Mouse (Mus musculus) Patski (cell line): ENCODE measurements around the gene 4932438H23Rik. TPM values are rescaled to one million over a fixed set of nuclear protein-coding genes. Genes with fewer than 3 reads are reported as not detected.
A peak's percentile ranks its signal among the peaks of the same experiment; 100 is the strongest.

ENCODE experiments used
- ATAC-seq: fragments of 100-300 bp; one replicate; pipeline ENCODE4 v1.8.0; 2021
- CTCF ChIA-PET: fragments of 350-600 bp; sonication (Branson Sonifier 250); formaldehyde crosslinking; loops from one replicate; lab custom pipeline; 2022; ENCODE audit warnings: inconsistent platforms; lab: Charles Lee
- POLR2A ChIA-PET: fragments of 350-600 bp; sonication (Branson Sonifier 250); formaldehyde crosslinking; loops from one replicate; lab custom pipeline; 2022; ENCODE audit warnings: antibody characterized with exemption, inconsistent platforms; lab: Charles Lee
- DNase-seq: peaks from one replicate; pipeline ENCODE4 v3.0.0-alpha.2; 2011; ENCODE audit warnings: low read depth, low spot score
- H3K27me3 ChIP-seq: fragments of 371-371 bp; one replicate; pipeline ENCODE4 v1.5.1; 2021
- CTCF ChIP-seq: fragments of 100-300 bp; IDR thresholded peaks from one replicate; pipeline ENCODE4 v1.5.1; 2021
- in situ Hi-C: fragments of 300-500 bp; cut with MboI; formaldehyde crosslinking; loops from 3 replicates; pipeline ENCODE4 v1.11.1; 2018; ENCODE audit warnings: low pct_unique_long_range_greater_than_20kb, mixed read lengths
- polyA plus RNA-seq: library from polyadenylated mRNA; unstranded; gene quantifications from one replicate; pipeline ENCODE4 v1.2.3, GENCODE M21; 2021

4932438H23Rik gene
- polyA plus RNA-seq, 1 experiment from 2014 or later = not detected

GRCm38 (mm10) chr16:91029901-91030300 lies 65.0 kb downstream of the 4932438H23Rik start:
- no peak for DNase-seq
- no peaks in the 10 kb centered on the region for H3K27me3 ChIP-seq
- in situ Hi-C loops = no loop called here
- ChIA-PET POLR2A (no interaction called here), CTCF (no interaction called here)
- ATAC-seq = no peak
- no peak for TF ChIP-seq CTCF

- ATAC-seq (no peak), DNase-seq (no peak)
- CTCF ChIA-PET = no interaction called here
- POLR2A ChIA-PET = interaction anchor here (0.9 kb wide), 1 partner anchor 18 kb away, joined by 4 read pairs; the partner anchor contains the start of gene Synj1
- TF ChIP-seq CTCF = no peak
- in situ Hi-C loops = no loop called here
- no peaks in the 10 kb centered on the region for H3K27me3 ChIP-seq
These were observed 65.7 kb downstream of the 4932438H23Rik start for GRCm38 (mm10) chr16:91029161-91029743.

- no peaks in the 10 kb centered on the region for H3K27me3 ChIP-seq
- no peak for TF ChIP-seq CTCF
- in situ Hi-C loops = no loop called here
- no peak for ATAC-seq
- CTCF ChIA-PET = interaction anchor here (0.6 to 1.0 kb wide), 2 partner anchors 10 to 120 kb away, joined by 3 read pairs; no protein-coding TSS in a partner anchor
- POLR2A ChIA-PET = interaction anchor here (0.7 kb wide), 1 partner anchor 14 kb away, joined by 3 read pairs; no protein-coding TSS in a partner anchor
- DNase-seq = no peak
These were observed 68.6 kb downstream of the 4932438H23Rik start for GRCm38 (mm10) chr16:91026290-91026689.

- ChIA-PET CTCF (interaction anchor here (0.9 to 2.1 kb wide), 4 partner anchors 11 to 157 kb away, joined by 3 to 19 read pairs (median 4); no protein-coding TSS in a partner anchor), POLR2A (no interaction called here)
- H3K27me3 ChIP-seq = no peaks in the 10 kb centered on the region
- ATAC-seq = no peak
- TF ChIP-seq CTCF = peak; percentile 68
- in situ Hi-C loops = no loop called here
- no peak for DNase-seq
These were observed 71.5 kb downstream of the 4932438H23Rik start for GRCm38 (mm10) chr16:91023384-91023783.

GRCm38 (mm10) chr16:91020842-91021483 lies 74.0 kb downstream of the 4932438H23Rik start:
- no peak for ATAC-seq
- ChIA-PET CTCF (interaction anchor here (0.8 to 0.9 kb wide), 2 partner anchors 8 to 17 kb away, joined by 3 read pairs; no protein-coding TSS in a partner anchor), POLR2A (no interaction called here)
- no peak for TF ChIP-seq CTCF
- in situ Hi-C loops = no loop called here
- DNase-seq = no peak
- no peaks in the 10 kb centered on the region for H3K27me3 ChIP-seq

GRCm38 (mm10) chr16:91019476-91019875 lies 75.4 kb downstream of the 4932438H23Rik start:
- ChIA-PET POLR2A (interaction anchor here (1.2 kb wide), 1 partner anchor 23 kb away, joined by 3 read pairs; no protein-coding TSS in a partner anchor), CTCF (no interaction called here)
- no peaks in the 10 kb centered on the region for H3K27me3 ChIP-seq
- TF ChIP-seq CTCF = no peak
- in situ Hi-C loops = no loop called here
- no peak for ATAC-seq
- DNase-seq = no peak

GRCm38 (mm10) chr16:91015761-91016160 lies 79.2 kb downstream of the 4932438H23Rik start:
- ChIA-PET CTCF (no interaction called here), POLR2A (no interaction called here)
- ATAC-seq (no peak), DNase-seq (no peak)
- in situ Hi-C loops = no loop called here
- no peaks in the 10 kb centered on the region for H3K27me3 ChIP-seq
- TF ChIP-seq CTCF = no peak

GRCm38 (mm10) chr16:91011847-91012246 lies 83.1 kb downstream of the 4932438H23Rik start:
- H3K27me3 ChIP-seq = no peaks in the 10 kb centered on the region
- POLR2A ChIA-PET = interaction anchor here (0.6 to 1.3 kb wide), 2 partner anchors 14 to 17 kb away, joined by 3 to 4 read pairs; no protein-coding TSS in a partner anchor
- in situ Hi-C loops = no loop called here
- DNase-seq (no peak), ATAC-seq (no peak)
- CTCF ChIA-PET = interaction anchor here (1.2 to 3.5 kb wide), 3 partner anchors 10 to 77 kb away, joined by 3 to 19 read pairs (median 3); partner anchors contain the start of gene Cfap298
- no peak for TF ChIP-seq CTCF

GRCm38 (mm10) chr16:91011021-91011683 lies 83.8 kb downstream of the 4932438H23Rik start, which contains the start of gene Synj1:
Synj1 (minus strand) TSS chr16:91011308.
- in situ Hi-C loops = no loop called here
- no peaks in the 10 kb centered on the region for H3K27me3 ChIP-seq
- POLR2A ChIA-PET = interaction anchor here (1.3 kb wide), 1 partner anchor 18 kb away, joined by 4 read pairs; no protein-coding TSS in a partner anchor
- TF ChIP-seq CTCF = no peak
- CTCF ChIA-PET = interaction anchor here (1.2 to 3.5 kb wide), 2 partner anchors 12 to 76 kb away, joined by 3 to 19 read pairs; partner anchors contain the start of gene Cfap298
- DNase-seq = peak; percentile 51
- peak; percentile 89 for ATAC-seq

GRCm38 (mm10) chr16:91010581-91011020 lies 84.3 kb downstream of the 4932438H23Rik start:
- ATAC-seq (peak; percentile 52), DNase-seq (no peak)
- CTCF ChIA-PET = interaction anchor here (1.0 to 1.2 kb wide), 2 partner anchors 22 to 76 kb away, joined by 3 read pairs; partner anchors contain the start of gene Cfap298
- TF ChIP-seq CTCF = no peak
- H3K27me3 ChIP-seq = no peaks in the 10 kb centered on the region
- POLR2A ChIA-PET = interaction anchor here (1.1 to 1.3 kb wide), 2 partner anchors 11 to 18 kb away, joined by 4 to 5 read pairs; no protein-coding TSS in a partner anchor
- in situ Hi-C loops = no loop called here
